Mouse (Mus musculus): ENCODE data around the gene Hoxc9.

Hoxc9 gene

GRCm38 (mm10) chr15:102976171-102976570, at the start of gene Hoxc9:
Gene Hoxc9, plus strand, starts transcription at chr15:102976439.
- no peak for DNase-seq

GRCm38 (mm10) chr15:102927032-102927645, 49.1 kb upstream of the Hoxc9 start:
- no peak for DNase-seq

GRCm38 (mm10) chr15:102931706-102932358, 44.4 kb upstream of the Hoxc9 start:
- DNase-seq = no peak

GRCm38 (mm10) chr15:102934438-102934837, 41.8 kb upstream of the Hoxc9 start:
- DNase-seq = no peak

- no peak for DNase-seq
These were observed 41.3 kb upstream of the Hoxc9 start for GRCm38 (mm10) chr15:102934897-102935296.

- no peak for DNase-seq
These were observed 39.8 kb upstream of the Hoxc9 start, which contains the start of gene Hoxc12 for GRCm38 (mm10) chr15:102936279-102936972. Gene Hoxc12, plus strand, starts transcription at chr15:102936757.

GRCm38 (mm10) chr15:102937036-102937666, 39.1 kb upstream of the Hoxc9 start:
- DNase-seq = no peak

- DNase-seq = no peak
These were observed 36.7 kb upstream of the Hoxc9 start for GRCm38 (mm10) chr15:102939256-102940155.

- no peak for DNase-seq
These were observed 33.3 kb upstream of the Hoxc9 start for GRCm38 (mm10) chr15:102942739-102943467.

GRCm38 (mm10) chr15:102943468-102943813, 32.8 kb upstream of the Hoxc9 start:
- DNase-seq = no peak

GRCm38 (mm10) chr15:102945185-102946077, 30.8 kb upstream of the Hoxc9 start:
- DNase-seq = no peak

GRCm38 (mm10) chr15:102947276-102947675, 29.0 kb upstream of the Hoxc9 start:
- DNase-seq = no peak

GRCm38 (mm10) chr15:102948842-102949241, 27.4 kb upstream of the Hoxc9 start:
- no peak for DNase-seq

GRCm38 (mm10) chr15:102949696-102950095, 26.5 kb upstream of the Hoxc9 start:
- DNase-seq = no peak

GRCm38 (mm10) chr15:102950877-102951276, 25.4 kb upstream of the Hoxc9 start:
- DNase-seq = no peak

- DNase-seq = no peak
These were observed 22.7 kb upstream of the Hoxc9 start for GRCm38 (mm10) chr15:102953561-102953960.

- no peak for DNase-seq
These were observed 21.8 kb upstream of the Hoxc9 start, which contains the start of gene Hoxc11 for GRCm38 (mm10) chr15:102954192-102955006. Gene Hoxc11, plus strand, starts transcription at chr15:102954427.

- DNase-seq = no peak
These were observed 21.2 kb upstream of the Hoxc9 start for GRCm38 (mm10) chr15:102955007-102955382.

- no peak for DNase-seq
These were observed 20.2 kb upstream of the Hoxc9 start for GRCm38 (mm10) chr15:102955833-102956640.
